8 mouse cellular contexts compared by ENCODE assay signal in genomic region chr8:88361044-88361707, GRCm38 (mm10). TPM values are rescaled to one million over a fixed set of nuclear protein-coding genes. Genes with fewer than 3 reads are reported as not detected.
DNase-seq lines count a peak whose midpoint lies in the region; ATAC-seq and TF ChIP-seq lines count a peak whose summit lies in the region.

No protein-coding gene starts in this region.

- ATAC-seq in granulocyte monocyte progenitor cell, adult 5-6 weeks (replicated peaks; ENCODE audit: poor library complexity, severe bottlenecking): peak; percentile 35

- H3K36me3 ChIP-seq in megakaryocyte, embryonic 14.5 days (replicated peaks; ENCODE audit: low read length): peaks cover 37% of the 10 kb centered on the region
- H3K36me3 ChIP-seq in thymus, adult 2 months (ENCODE audit: control insufficient read depth, insufficient read depth, low read length): peaks cover 31% of the 10 kb centered on the region

- TF ChIP-seq CTCF in thymus, adult 2 months (IDR thresholded peaks at IDR 0.05; ENCODE audit: borderline replicate concordance, control insufficient read depth, extremely low read depth, insufficient read depth, low read length, poor library complexity): no peak

- H3K27ac ChIP-seq in thymus, adult 2 months (ENCODE audit: control insufficient read depth, insufficient read depth, low read length): peak overlapping the region; percentile 36

- WGBS in thymus, adult 2 months: 2% methylated on average over 31 of the region's 31 CpGs

- TF ChIP-seq POLR2A in thymus, adult 2 months (IDR thresholded peaks at IDR 0.05; ENCODE audit: control insufficient read depth, extremely low read depth, insufficient read depth, low read length, poor library complexity): no peak; the same call in 1 of the 2 replicates

- H3K9me3 ChIP-seq in megakaryocyte, embryonic 14.5 days: no peaks in the 10 kb centered on the region

- DNase-seq in adrenal gland, postnatal 14 days: peak; percentile 53
- no peak for DNase-seq in adrenal gland, adult 18-20 months (ENCODE audit: low spot score in 2 of 2)
- peak; percentile 43 for DNase-seq in 3T3-L1 (ENCODE audit: low read depth, low spot score)
- peak; percentile 30 for DNase-seq in c-Kit-negative CD71-positive TER-119-positive erythroid progenitor cells, embryonic 14.5 days (ENCODE audit: low read depth, low spot score)
- peak; percentile 33 for DNase-seq in kidney, postnatal 14 days
- DNase-seq in thymus, adult 2 months: peak; percentile 21

- H3K4me3 ChIP-seq in megakaryocyte, embryonic 14.5 days (replicated peaks): peak overlapping the region; percentile 96
- H3K4me3 ChIP-seq in thymus, adult 2 months (ENCODE audit: control insufficient read depth, insufficient read depth, low read length): peak overlapping the region; percentile 87

- H3K27me3 ChIP-seq in megakaryocyte, embryonic 14.5 days (replicated peaks): peaks cover 2% of the 10 kb centered on the region
- no peaks in the 10 kb centered on the region for H3K27me3 ChIP-seq in thymus, adult 2 months (ENCODE audit: control insufficient read depth, insufficient read depth, low read length)

- peaks cover 37% of the 10 kb centered on the region for H3K4me1 ChIP-seq in megakaryocyte, embryonic 14.5 days
- peaks cover 10% of the 10 kb centered on the region for H3K4me1 ChIP-seq in thymus, adult 2 months (replicated peaks; ENCODE audit: control insufficient read depth, insufficient read depth, low read length)

RNA-seq across cellular contexts. Expression of gene Brd7, which starts 0.8 kb away (rescaled TPM):
- 96.5 and 103 TPM in 2 replicates for total RNA-seq in adrenal gland, postnatal 14 days (2021)
- total RNA-seq in adrenal gland, adult 18-20 months (2021): 10 to 100 TPM; 56.0 to 67.1 TPM
- total RNA-seq in granulocyte monocyte progenitor cell, adult 5-6 weeks (2014; fragmentation: Nextera tagmentation): 75.7 and 92.5 TPM in 2 replicates
- 70.1 and 74.2 TPM in 2 replicates for total RNA-seq in granulocyte monocyte progenitor cell, adult 5-6 weeks (2017)
- polyA plus RNA-seq in megakaryocyte, embryonic 14.5 days (2012; ENCODE audit: insufficient read depth, low replicate concordance): 39.5 and 80.4 TPM in 2 replicates
- polyA plus RNA-seq in thymus, adult 2 months (2012; rRNA removed): 27.9 and 34.6 TPM in 2 replicates

Comparison
In these comparisons a context has a peak if more than half of its experiments do, and no peak if none do; other contexts are left out.
1. DNase-seq: peak in adrenal gland, postnatal 14 days (single experiment), 3T3-L1 (single experiment), c-Kit-negative CD71-positive TER-119-positive erythroid progenitor cells, embryonic 14.5 days (single experiment), kidney, postnatal 14 days (single experiment) and thymus, adult 2 months (single experiment); none in adrenal gland, adult 18-20 months (0 of 2).